Mouse (Mus musculus): ENCODE data around the gene Lrfn5. TPM values are rescaled to one million over a fixed set of nuclear protein-coding genes. Genes with fewer than 3 reads are reported as not detected.

Lrfn5 gene
- 100 to 1,000 TPM; 144 to 146 TPM for total RNA-seq (2021)

- intact Hi-C loops (cut with DNase I): no loop called here
- peak; percentile 59 to 70 for DNase-seq (ENCODE audit: extremely low spot score in 1 of 2, low spot score in 2 of 2)
Observed at GRCm38 (mm10) chr12:61522829-61523370, at the start of gene Lrfn5. Lrfn5 (plus strand) TSS chr12:61523150.

GRCm38 (mm10) chr12:61521501-61522147 is 1.3 kb upstream of the Lrfn5 start:
- peak in 1 of 2 experiments; percentile 33 for DNase-seq (ENCODE audit: extremely low spot score in 1 of 2, low spot score in 2 of 2)
- intact Hi-C loops (cut with DNase I): no loop called here

GRCm38 (mm10) chr12:61522148-61522828 is 662 bp upstream of the Lrfn5 start:
- peak in 1 of 2 experiments; percentile 14 for DNase-seq (ENCODE audit: extremely low spot score in 1 of 2, low spot score in 2 of 2)
- intact Hi-C loops (cut with DNase I): no loop called here

- intact Hi-C loops (cut with DNase I): no loop called here
- DNase-seq (ENCODE audit: extremely low spot score in 1 of 2, low spot score in 2 of 2): peak; percentile 25 to 42
Observed at GRCm38 (mm10) chr12:61523631-61524182, 757 bp downstream of the Lrfn5 start.

- intact Hi-C loops (cut with DNase I): no loop called here
- peak; percentile 45 to 68 for DNase-seq (ENCODE audit: extremely low spot score in 1 of 2, low spot score in 2 of 2)
Observed at GRCm38 (mm10) chr12:61524183-61524651, 1.3 kb downstream of the Lrfn5 start.

- DNase-seq (ENCODE audit: extremely low spot score in 1 of 2, low spot score in 2 of 2): peak; percentile 82
- intact Hi-C loops (cut with DNase I): no loop called here
Observed at GRCm38 (mm10) chr12:61526199-61526598, 3.2 kb downstream of the Lrfn5 start.

GRCm38 (mm10) chr12:61579949-61580348 is 57.0 kb downstream of the Lrfn5 start:
- intact Hi-C loops (cut with DNase I): no loop called here

GRCm38 (mm10) chr12:61600305-61600704 is 77.4 kb downstream of the Lrfn5 start:
- intact Hi-C loops (cut with DNase I): no loop called here
- DNase-seq (ENCODE audit: extremely low spot score in 1 of 2, low spot score in 2 of 2): no peak

More at GRCm38 (mm10) chr12:61579949-61580348, 57.0 kb downstream of the Lrfn5 start:
- no peak for DNase-seq (ENCODE audit: extremely low spot score in 1 of 2, low spot score in 2 of 2)

- no peak for DNase-seq (ENCODE audit: extremely low spot score in 1 of 2, low spot score in 2 of 2)
- intact Hi-C loops (cut with DNase I): no loop called here
Observed at GRCm38 (mm10) chr12:61607871-61608270, 84.9 kb downstream of the Lrfn5 start.

GRCm38 (mm10) chr12:61610081-61610480 is 87.1 kb downstream of the Lrfn5 start:
- no peak for DNase-seq (ENCODE audit: extremely low spot score in 1 of 2, low spot score in 2 of 2)
- intact Hi-C loops (cut with DNase I): no loop called here

- intact Hi-C loops (cut with DNase I): no loop called here
- DNase-seq (ENCODE audit: extremely low spot score in 1 of 2, low spot score in 2 of 2): no peak
Observed at GRCm38 (mm10) chr12:61624532-61624931, 101.6 kb downstream of the Lrfn5 start.

- intact Hi-C loops (cut with DNase I): no loop called here
- no peak for DNase-seq (ENCODE audit: extremely low spot score in 1 of 2, low spot score in 2 of 2)
Observed at GRCm38 (mm10) chr12:61654380-61654779, 131.4 kb downstream of the Lrfn5 start.

- peak in 1 of 2 experiments; percentile 17 for DNase-seq (ENCODE audit: extremely low spot score in 1 of 2, low spot score in 2 of 2)
- intact Hi-C loops (cut with DNase I): no loop called here
Observed at GRCm38 (mm10) chr12:61723158-61723557, 200.2 kb downstream of the Lrfn5 start.

- peak in 1 of 2 experiments; percentile 26 for DNase-seq (ENCODE audit: extremely low spot score in 1 of 2, low spot score in 2 of 2)
- intact Hi-C loops (cut with DNase I): no loop called here
Observed at GRCm38 (mm10) chr12:61807073-61807605, 284.2 kb downstream of the Lrfn5 start.

GRCm38 (mm10) chr12:61823601-61824000 is 300.7 kb downstream of the Lrfn5 start:
- intact Hi-C loops (cut with DNase I): no loop called here
- DNase-seq (ENCODE audit: extremely low spot score in 1 of 2, low spot score in 2 of 2): no peak

- intact Hi-C loops (cut with DNase I): no loop called here
- DNase-seq (ENCODE audit: extremely low spot score in 1 of 2, low spot score in 2 of 2): no peak
Observed at GRCm38 (mm10) chr12:61826311-61826710, 303.4 kb downstream of the Lrfn5 start.

GRCm38 (mm10) chr12:61842599-61843291 is 319.8 kb downstream of the Lrfn5 start:
- intact Hi-C loops (cut with DNase I): no loop called here
- DNase-seq (ENCODE audit: extremely low spot score in 1 of 2, low spot score in 2 of 2): no peak

GRCm38 (mm10) chr12:61854183-61854582 is 331.2 kb downstream of the Lrfn5 start:
- DNase-seq (ENCODE audit: extremely low spot score in 1 of 2, low spot score in 2 of 2): no peak
- intact Hi-C loops (cut with DNase I): no loop called here

All from left cerebral cortex, postnatal 10 days (tissue).